Comparison of ENCODE assay signal across 8 mouse cellular contexts in genomic region chr6:4761415-4762142, GRCm38 (mm10). TPM values are rescaled to one million over a fixed set of nuclear protein-coding genes. Genes with fewer than 3 reads are reported as not detected.
DNase-seq lines count a peak whose midpoint lies in the region; ATAC-seq and TF ChIP-seq lines count a peak whose summit lies in the region.
"Not testable (repeated sequence)": the region's sequence is repeated elsewhere in the genome, so short reads cannot be mapped to it uniquely, and the experiment has no call there.
"Had no signal": no experiment of that assay in that cellular context is flagged by ENCODE, and none has a peak within 500 bp of the region (broad histone marks: within the 10 kb centered on the region; RNA-seq: fewer than 3 reads in every experiment).

No protein-coding gene starts in this region.

- not testable (repeated sequence) for H3K4me3 ChIP-seq in embryonic facial prominence, embryonic 12.5 days; forebrain, embryonic 15.5 days; hindbrain, embryonic 11.5 days (ENCODE audit: low read depth, low read length); hindbrain, postnatal 0 days (ENCODE audit: low read length); liver, embryonic 13.5 days (replicated peaks); midbrain, embryonic 13.5 days (replicated peaks); stomach, embryonic 15.5 days (replicated peaks)

- H3K27me3 ChIP-seq in embryonic facial prominence, embryonic 12.5 days; forebrain, embryonic 15.5 days; hindbrain, embryonic 11.5 days (ENCODE audit: control insufficient read depth, insufficient read depth, low read length); hindbrain, postnatal 0 days (ENCODE audit: insufficient read depth, low read length); liver, embryonic 13.5 days; midbrain, embryonic 13.5 days; stomach, embryonic 15.5 days (replicated peaks): not testable (repeated sequence)

- not testable (repeated sequence) for H3K4me1 ChIP-seq in embryonic facial prominence, embryonic 12.5 days; forebrain, embryonic 15.5 days; hindbrain, embryonic 11.5 days (replicated peaks; ENCODE audit: control insufficient read depth, insufficient read depth, low read length); hindbrain, postnatal 0 days (ENCODE audit: insufficient read depth, low read length); liver, embryonic 13.5 days (replicated peaks); midbrain, embryonic 13.5 days (replicated peaks); stomach, embryonic 15.5 days

- not testable (repeated sequence) for H3K4me2 ChIP-seq in embryonic facial prominence, embryonic 12.5 days (replicated peaks); forebrain, embryonic 15.5 days (replicated peaks); hindbrain, embryonic 11.5 days (replicated peaks; ENCODE audit: low read depth, low read length); hindbrain, postnatal 0 days (ENCODE audit: low read depth, low read length); liver, embryonic 13.5 days; midbrain, embryonic 13.5 days (replicated peaks); stomach, embryonic 15.5 days

- not testable (repeated sequence) for H3K9ac ChIP-seq in embryonic facial prominence, embryonic 12.5 days; forebrain, embryonic 15.5 days (replicated peaks); hindbrain, embryonic 11.5 days (ENCODE audit: low read depth, low read length); hindbrain, postnatal 0 days (replicated peaks; ENCODE audit: low read length); liver, embryonic 13.5 days; midbrain, embryonic 13.5 days (replicated peaks); stomach, embryonic 15.5 days

- not testable (repeated sequence) for H3K27ac ChIP-seq in embryonic facial prominence, embryonic 12.5 days; forebrain, embryonic 15.5 days (replicated peaks); hindbrain, embryonic 11.5 days (ENCODE audit: low read depth, low read length); hindbrain, postnatal 0 days; liver, embryonic 13.5 days; midbrain, embryonic 13.5 days; stomach, embryonic 15.5 days

- 0 out of 2 replicates have a peak, but pooled peaks have one; percentile 17 for ATAC-seq in embryonic facial prominence, embryonic 12.5 days (ENCODE audit: insufficient number of reproducible peaks, insufficient read depth, low FRiP score, low TSS enrichment)
- peak; percentile 39 for ATAC-seq in forebrain, embryonic 15.5 days (replicated peaks)
- ATAC-seq in hindbrain, embryonic 11.5 days (ENCODE audit: low FRiP score): peak; percentile 26; the same call in 1 of the 2 replicates
- peak; percentile 39; the same call in 1 of the 2 replicates for ATAC-seq in hindbrain, postnatal 0 days
- ATAC-seq in liver, embryonic 13.5 days (ENCODE audit: low read depth): peak; percentile 39; the same call in 1 of the 2 replicates
- ATAC-seq in midbrain, embryonic 13.5 days: peak; percentile 53
- ATAC-seq in stomach, embryonic 15.5 days (ENCODE audit: insufficient read depth, low FRiP score, low read depth): 0 out of 2 replicates have a peak, but pooled peaks have one; percentile 30

- H3K9me3 ChIP-seq in embryonic facial prominence, embryonic 12.5 days; forebrain, embryonic 15.5 days; hindbrain, embryonic 11.5 days (ENCODE audit: control insufficient read depth, low read length); hindbrain, postnatal 0 days (ENCODE audit: low read length); liver, embryonic 13.5 days (replicated peaks); midbrain, embryonic 13.5 days; stomach, embryonic 15.5 days: not testable (repeated sequence)

- DNase-seq in hindbrain, embryonic 11.5 days (ENCODE audit: low spot score); hindbrain, postnatal 0 days (ENCODE audit: low spot score); liver, embryonic 13.5 days: not testable (repeated sequence)

- WGBS in embryonic facial prominence, embryonic 12.5 days: 40% methylated on average over 3 of the region's 3 CpGs
- WGBS in forebrain, embryonic 15.5 days: 36% methylated on average over 3 of the region's 3 CpGs
- WGBS in hindbrain, embryonic 11.5 days: 47% methylated on average over 3 of the region's 3 CpGs
- WGBS in hindbrain, postnatal 0 days: 44% methylated on average over 3 of the region's 3 CpGs
- WGBS in liver, embryonic 13.5 days (ENCODE audit: insufficient replicate concordance): 26% methylated on average over 3 of the region's 3 CpGs
- 37% methylated on average over 3 of the region's 3 CpGs for WGBS in midbrain, embryonic 13.5 days
- WGBS in stomach, embryonic 15.5 days: 39% methylated on average over 3 of the region's 3 CpGs

- not testable (repeated sequence) for TF ChIP-seq CTCF in hindbrain, postnatal 0 days (IDR thresholded peaks at IDR 0.05; ENCODE audit: low read depth)

- not testable (repeated sequence) for H3K36me3 ChIP-seq in embryonic facial prominence, embryonic 12.5 days; forebrain, embryonic 15.5 days; hindbrain, embryonic 11.5 days (ENCODE audit: control insufficient read depth, insufficient read depth, low read length); hindbrain, postnatal 0 days (ENCODE audit: insufficient read depth, low read length); liver, embryonic 13.5 days; midbrain, embryonic 13.5 days; stomach, embryonic 15.5 days

RNA-seq across cellular contexts. Expression of gene Peg10, which starts 14.5 kb away (rescaled TPM):
- 11.5 and 12.9 TPM in 2 replicates for polyA plus RNA-seq in embryonic facial prominence, embryonic 12.5 days (2016; fragmentation: Nextera tagmentation; extraction: Ambion mirVana)
- polyA plus RNA-seq in forebrain, embryonic 15.5 days (2015; fragmentation: Nextera tagmentation; extraction: Ambion mirVana): 4.0 and 5.0 TPM in 2 replicates
- 17.6 and 26.9 TPM in 2 replicates for polyA plus RNA-seq in hindbrain, embryonic 11.5 days (2014; fragmentation: Nextera tagmentation; extraction: Ambion mirVana)
- total RNA-seq in hindbrain, postnatal 0 days (2014; rRNA removed): 58.1 and 59.6 TPM in 2 replicates
- 3.9 and 4.0 TPM in 2 replicates for polyA plus RNA-seq in hindbrain, postnatal 0 days (2015; fragmentation: Nextera tagmentation; extraction: Ambion mirVana)
- polyA plus RNA-seq in liver, embryonic 13.5 days (2015; fragmentation: Nextera tagmentation; extraction: Ambion mirVana): 2.8 and 3.5 TPM in 2 replicates
- 7.3 and 10.0 TPM in 2 replicates for polyA plus RNA-seq in midbrain, embryonic 13.5 days (2015; fragmentation: Nextera tagmentation; extraction: Ambion mirVana)
- 4.5 and 5.9 TPM in 2 replicates for polyA plus RNA-seq in stomach, embryonic 15.5 days (2015; fragmentation: Nextera tagmentation; extraction: Ambion mirVana)
- total RNA-seq: MEL had no signal

RNA-seq across cellular contexts. Expression of gene Sgce, which starts 14.6 kb away (rescaled TPM):
- 58.0 and 61.8 TPM in 2 replicates for polyA plus RNA-seq in embryonic facial prominence, embryonic 12.5 days (2016; fragmentation: Nextera tagmentation; extraction: Ambion mirVana)
- polyA plus RNA-seq in forebrain, embryonic 15.5 days (2015; fragmentation: Nextera tagmentation; extraction: Ambion mirVana): 50.6 and 50.9 TPM in 2 replicates
- polyA plus RNA-seq in hindbrain, embryonic 11.5 days (2014; fragmentation: Nextera tagmentation; extraction: Ambion mirVana): 67.7 and 74.4 TPM in 2 replicates
- 25.5 and 29.7 TPM in 2 replicates for total RNA-seq in hindbrain, postnatal 0 days (2014; rRNA removed)
- polyA plus RNA-seq in hindbrain, postnatal 0 days (2015; fragmentation: Nextera tagmentation; extraction: Ambion mirVana): 46.2 and 51.3 TPM in 2 replicates
- 17.3 and 20.1 TPM in 2 replicates for polyA plus RNA-seq in liver, embryonic 13.5 days (2015; fragmentation: Nextera tagmentation; extraction: Ambion mirVana)
- 61.6 and 68.2 TPM in 2 replicates for polyA plus RNA-seq in midbrain, embryonic 13.5 days (2015; fragmentation: Nextera tagmentation; extraction: Ambion mirVana)
- 66.1 and 72.1 TPM in 2 replicates for polyA plus RNA-seq in stomach, embryonic 15.5 days (2015; fragmentation: Nextera tagmentation; extraction: Ambion mirVana)
- total RNA-seq: MEL had no signal
